Mouse (Mus musculus) heart, embryonic 10.5 days (tissue): ENCODE data around the gene Pabpc1l. TPM values are rescaled to one million over a fixed set of nuclear protein-coding genes. Genes with fewer than 3 reads are reported as not detected.

Source experiments
- polyA plus RNA-seq: library from polyadenylated mRNA; unstranded; fragments of >200 nt; fragmentation: Nextera tagmentation; extraction: Ambion mirVana; gene quantifications from 2 replicates; pipeline ENCODE4 v1.2.1, GENCODE M21; 2016

Gene Pabpc1l
- polyA plus RNA-seq, 1 experiment from 2014 or later, result 0.63 TPM

Other genes starting within 250 kb of the Pabpc1l start
- 0.28 TPM in 1 of 2 replicates, not detected in the other for gene Ccn5, start 204.6 kb upstream of the Pabpc1l start, polyA plus RNA-seq
- not detected in 2 replicates for gene Kcnk15, start 171.8 kb upstream of the Pabpc1l start, polyA plus RNA-seq
- gene Rims4, start 106.8 kb upstream of the Pabpc1l start, polyA plus RNA-seq, result 0.30 and 0.42 TPM in 2 replicates
- gene Ywhab, start 30.5 kb upstream of the Pabpc1l start, polyA plus RNA-seq, result 274 and 296 TPM in 2 replicates
- gene Stk4, start 44.9 kb downstream of the Pabpc1l start, polyA plus RNA-seq, result 20.5 and 23.6 TPM in 2 replicates
- gene Tomm34, start 45.7 kb downstream of the Pabpc1l start, polyA plus RNA-seq, result 58.7 and 65.0 TPM in 2 replicates
- not detected in 2 replicates for gene Kcns1, start 145.7 kb downstream of the Pabpc1l start, polyA plus RNA-seq
- gene Wfdc5, start 157.3 kb downstream of the Pabpc1l start, polyA plus RNA-seq, result not detected in 2 replicates
- gene Wfdc12, start 165.2 kb downstream of the Pabpc1l start, polyA plus RNA-seq, result not detected in 2 replicates
- not detected in 2 replicates for gene Wfdc15a, start 174.7 kb downstream of the Pabpc1l start, polyA plus RNA-seq
- not detected in 2 replicates for gene Wfdc15b, start 196.2 kb downstream of the Pabpc1l start, polyA plus RNA-seq
- not detected in 2 replicates for gene Svs2, start 213.0 kb downstream of the Pabpc1l start, polyA plus RNA-seq
- not detected in 2 replicates for gene Svs3b, start 231.2 kb downstream of the Pabpc1l start, polyA plus RNA-seq